Mouse (Mus musculus) heart, embryonic 11.5 days (tissue): ENCODE data around the gene Hyal1. TPM values are rescaled to one million over a fixed set of nuclear protein-coding genes. Genes with fewer than 3 reads are reported as not detected.

Experiments used
- ATAC-seq: fragments of 200-750 bp; cut with Nextera tagmentation; replicated peaks from 2 replicates; pipeline ENCODE4 v1.8.0; 2017; ENCODE audit warnings: moderate library complexity; ENCODE audit not compliant: insufficient number of reproducible peaks, low FRiP score, low TSS enrichment
- H3K27ac ChIP-seq: fragments of 300-500 bp; sonication (generic); 2 replicates; pipeline ENCODE4 v1.5.1; 2014; ENCODE audit warnings: mild to moderate bottlenecking, low read depth, low read length
- H3K27me3 ChIP-seq: fragments of 300-500 bp; sonication (generic); 2 replicates; pipeline ENCODE4 v1.6.1; 2014; ENCODE audit warnings: mild to moderate bottlenecking, low read length, mixed read lengths; ENCODE audit not compliant: control insufficient read depth, insufficient read depth
- H3K36me3 ChIP-seq: fragments of 300-500 bp; sonication (generic); 2 replicates; pipeline ENCODE4 v1.6.1; 2014; ENCODE audit warnings: mild to moderate bottlenecking, low read length, moderate library complexity, mixed read lengths; ENCODE audit not compliant: control insufficient read depth, insufficient read depth
- H3K4me1 ChIP-seq: fragments of 300-500 bp; sonication (generic); 2 replicates; pipeline ENCODE4 v1.6.1; 2014; ENCODE audit warnings: low read length; ENCODE audit not compliant: control insufficient read depth, insufficient read depth
- H3K4me2 ChIP-seq: fragments of 300-500 bp; sonication (generic); 2 replicates; pipeline ENCODE4 v1.6.1; 2014; ENCODE audit warnings: mild to moderate bottlenecking, moderate library complexity
- H3K4me3 ChIP-seq: fragments of 300-500 bp; sonication (generic); 2 replicates; pipeline ENCODE4 v1.5.1; 2014; ENCODE audit warnings: low read depth, low read length
- H3K9ac ChIP-seq: fragments of 300-500 bp; sonication (generic); 2 replicates; pipeline ENCODE4 v1.6.1; 2014; ENCODE audit warnings: mild to moderate bottlenecking, low read depth, low read length, moderate library complexity
- H3K9me3 ChIP-seq: fragments of 300-500 bp; sonication (generic); replicated peaks from 2 replicates; pipeline ENCODE4 v1.6.1; 2016; ENCODE audit warnings: low read length; ENCODE audit not compliant: control insufficient read depth
- WGBS: fragments of 180-500 bp; shearing (Covaris S2); extraction: QIAGEN DNeasy Blood & Tissue Kit; methylation state at CpG from one replicate; pipeline ENCODE4 v1.1.7; 2014; ENCODE audit not compliant: insufficient replicate concordance; 5-methylcytosine and 5-hydroxymethylcytosine counted together
- polyA plus RNA-seq: library from polyadenylated mRNA; unstranded; fragments of >200 nt; fragmentation: Nextera tagmentation; extraction: Ambion mirVana; gene quantifications from 2 replicates; pipeline ENCODE4 v1.2.1, GENCODE M21; 2014

The Hyal1 gene
- polyA plus RNA-seq, 1 experiment from 2014 or later = 3.5 TPM

- H3K4me2 ChIP-seq = peak overlapping the region; percentile 44
- H3K9ac ChIP-seq = no peak overlapping the region
- peaks cover 5% of the 10 kb centered on the region; the same call in 1 of the 2 replicates for H3K36me3 ChIP-seq
- H3K4me3 ChIP-seq = no peak overlapping the region
- no peaks in the 10 kb centered on the region for H3K27me3 ChIP-seq
- no peak for ATAC-seq
- H3K27ac ChIP-seq = peak overlapping the region; percentile 82
- H3K4me1 ChIP-seq = peaks cover 85% of the 10 kb centered on the region
- no peaks in the 10 kb centered on the region for H3K9me3 ChIP-seq
- 45% methylated on average over 15 of the region's 15 CpGs for WGBS
These were observed 52.1 kb downstream of the Hyal1 start for GRCm38 (mm10) chr9:107628721-107629410.

GRCm38 (mm10) chr9:107629411-107629730, 52.6 kb downstream of the Hyal1 start:
- 37% methylated on average over 4 of the region's 4 CpGs for WGBS
- Histone ChIP-seq H3K27me3 (no peaks in the 10 kb centered on the region), H3K4me2 (peak overlapping the region; percentile 32), H3K36me3 (peaks cover 5% of the 10 kb centered on the region; the same call in 1 of the 2 replicates), H3K27ac (peak overlapping the region; percentile 57), H3K9ac (no peak overlapping the region), H3K9me3 (no peaks in the 10 kb centered on the region), H3K4me1 (peaks cover 82% of the 10 kb centered on the region), H3K4me3 (no peak overlapping the region)
- no peak for ATAC-seq

- Histone ChIP-seq H3K4me2 (peak overlapping the region; percentile 42), H3K9me3 (no peaks in the 10 kb centered on the region), H3K27me3 (no peaks in the 10 kb centered on the region), H3K36me3 (peaks cover 5% of the 10 kb centered on the region; the same call in 1 of the 2 replicates), H3K4me3 (0 out of 2 replicates have a peak overlapping the region, but pooled peaks have one; percentile 10), H3K27ac (peak overlapping the region; percentile 82), H3K9ac (peak overlapping the region; percentile 58), H3K4me1 (peaks cover 76% of the 10 kb centered on the region)
- 25% methylated on average over 14 of the region's 14 CpGs for WGBS
- ATAC-seq = no peak
These were observed 53.2 kb downstream of the Hyal1 start for GRCm38 (mm10) chr9:107629901-107630425.

- peaks cover 72% of the 10 kb centered on the region for H3K4me1 ChIP-seq
- H3K4me3 ChIP-seq = 0 out of 2 replicates have a peak overlapping the region, but pooled peaks have one; percentile 3
- peak overlapping the region; percentile 82 for H3K27ac ChIP-seq
- H3K9ac ChIP-seq = peak overlapping the region; percentile 58
- peak overlapping the region; percentile 42 for H3K4me2 ChIP-seq
- H3K27me3 ChIP-seq = no peaks in the 10 kb centered on the region
- WGBS = 25% methylated on average over 4 of the region's 4 CpGs
- no peak for ATAC-seq
- no peaks in the 10 kb centered on the region for H3K9me3 ChIP-seq
- no peaks in the 10 kb centered on the region; the same call in 1 of the 2 replicates for H3K36me3 ChIP-seq
These were observed 53.8 kb downstream of the Hyal1 start for GRCm38 (mm10) chr9:107630576-107630975.

Other genes with a start within 250 kb of the Hyal1 start
- 10.6 and 12.1 TPM in 2 replicates for gene Hemk1, start 238.6 kb upstream of the Hyal1 start, polyA plus RNA-seq
- gene 6430571L13Rik, start 236.3 kb upstream of the Hyal1 start, polyA plus RNA-seq = 0.66 and 0.92 TPM in 2 replicates
- gene Cacna2d2, start 177.3 kb upstream of the Hyal1 start, polyA plus RNA-seq = 5.9 and 7.1 TPM in 2 replicates
- gene Tmem115, start 43.0 kb upstream of the Hyal1 start, polyA plus RNA-seq = 37.0 and 40.6 TPM in 2 replicates
- gene Cyb561d2, start 34.7 kb upstream of the Hyal1 start, polyA plus RNA-seq = 16.6 and 21.9 TPM in 2 replicates
- 26.8 TPM in 2 replicates for gene Nprl2, start 34.7 kb upstream of the Hyal1 start, polyA plus RNA-seq
- not detected in 2 replicates for gene Zmynd10, start 29.6 kb upstream of the Hyal1 start, polyA plus RNA-seq
- 38.9 and 45.7 TPM in 2 replicates for gene Rassf1, start 25.4 kb upstream of the Hyal1 start, polyA plus RNA-seq
- gene Tusc2, start 13.7 kb upstream of the Hyal1 start, polyA plus RNA-seq = 60.4 and 63.3 TPM in 2 replicates
- gene Hyal2, start 9.0 kb upstream of the Hyal1 start, polyA plus RNA-seq = 105 and 117 TPM in 2 replicates
- gene Naa80, start 2.0 kb downstream of the Hyal1 start, polyA plus RNA-seq = 12.2 and 15.2 TPM in 2 replicates
- gene Hyal3, start 3.9 kb downstream of the Hyal1 start, polyA plus RNA-seq = 0.14 and 0.33 TPM in 2 replicates
- gene Ifrd2, start 10.7 kb downstream of the Hyal1 start, polyA plus RNA-seq = 57.5 and 59.1 TPM in 2 replicates
- 5.1 and 5.3 TPM in 2 replicates for gene Sema3b, start 32.3 kb downstream of the Hyal1 start, polyA plus RNA-seq
- gene Gnai2, start 58.4 kb downstream of the Hyal1 start, polyA plus RNA-seq = 308 and 316 TPM in 2 replicates
- 2.8 and 3.3 TPM in 2 replicates for gene Slc38a3, start 92.6 kb downstream of the Hyal1 start, polyA plus RNA-seq
- gene Gnat1, start 102.8 kb downstream of the Hyal1 start, polyA plus RNA-seq = 0.42 and 1.2 TPM in 2 replicates
- 4.6 and 5.8 TPM in 2 replicates for gene Sema3f, start 133.5 kb downstream of the Hyal1 start, polyA plus RNA-seq
- 113 and 135 TPM in 2 replicates for gene Rbm5, start 194.1 kb downstream of the Hyal1 start, polyA plus RNA-seq